Mouse (Mus musculus) cortical plate, adult 2 months (tissue): ENCODE data around the gene Itpk1. TPM values are rescaled to one million over a fixed set of nuclear protein-coding genes. Genes with fewer than 3 reads are reported as not detected.
A peak's percentile ranks its signal among the peaks of the same experiment; 100 is the strongest.
"Not testable (repeated sequence)": the region's sequence is repeated elsewhere in the genome, so short reads cannot be mapped to it uniquely, and the experiment has no call there.

Experiments used
- H3K27ac ChIP-seq: fragments of 200-500 bp; 2 replicates; pipeline ENCODE4 v1.5.1; 2012; ENCODE audit warnings: low read length, control low read depth, inconsistent platforms; ENCODE audit not compliant: insufficient read depth
- H3K4me1 ChIP-seq: fragments of 200-500 bp; 2 replicates; pipeline ENCODE4 v1.6.1; 2011; ENCODE audit warnings: low read length; ENCODE audit not compliant: control insufficient read depth, insufficient read depth
- H3K4me3 ChIP-seq: fragments of 200-500 bp; 2 replicates; pipeline ENCODE4 v1.5.1; 2011; ENCODE audit warnings: mild to moderate bottlenecking, low read length, control low read depth; ENCODE audit not compliant: insufficient read depth
- CTCF ChIP-seq: fragments of 200-500 bp; IDR thresholded peaks from 2 replicates; pipeline ENCODE4 v1.5.1; 2011; ENCODE audit warnings: mild to moderate bottlenecking, control low read depth, low read length; ENCODE audit not compliant: insufficient read depth; ENCODE audit errors: extremely low read depth
- POLR2A ChIP-seq: fragments of 200-500 bp; IDR thresholded peaks from 2 replicates; pipeline ENCODE4 v1.6.1; 2011; ENCODE audit warnings: mild to moderate bottlenecking, low read length, control low read depth; ENCODE audit not compliant: insufficient read depth; ENCODE audit errors: extremely low read depth
- polyA plus RNA-seq: library from polyadenylated mRNA; depleted of rRNA; stranded (reverse); fragments of >200 nt; gene quantifications from 2 replicates; pipeline ENCODE4 v1.2.3, GENCODE M21; 2012

The Itpk1 gene
- polyA plus RNA-seq, 1 experiment = 42.6 TPM

GRCm38 (mm10) chr12:102634436-102635050 is 70.2 kb downstream of the Itpk1 start:
- Histone ChIP-seq H3K4me1 (peaks cover 16% of the 10 kb centered on the region), H3K4me3 (no peak overlapping the region), H3K27ac (peak overlapping the region; percentile 18; the same call in 1 of the 2 replicates)
- TF ChIP-seq CTCF (no peak), POLR2A (no peak)

- H3K4me3 ChIP-seq = no peak overlapping the region
- TF ChIP-seq POLR2A (no peak), CTCF (no peak)
- peaks cover 6% of the 10 kb centered on the region for H3K4me1 ChIP-seq
- no peak overlapping the region for H3K27ac ChIP-seq
Measured at GRCm38 (mm10) chr12:102633083-102633501, 71.6 kb downstream of the Itpk1 start.

- Histone ChIP-seq H3K4me3 (no peak overlapping the region), H3K27ac (no peak overlapping the region), H3K4me1 (peaks cover 6% of the 10 kb centered on the region)
- no peak for TF ChIP-seq POLR2A
- no peak for TF ChIP-seq CTCF
Measured at GRCm38 (mm10) chr12:102631690-102632089, 73.0 kb downstream of the Itpk1 start.

- H3K4me3 ChIP-seq = not testable (repeated sequence)
Measured at GRCm38 (mm10) chr12:102630471-102630870, 74.3 kb downstream of the Itpk1 start.

GRCm38 (mm10) chr12:102628221-102628620 is 76.5 kb downstream of the Itpk1 start:
- TF ChIP-seq POLR2A (no peak), CTCF (no peak)
- peaks cover 5% of the 10 kb centered on the region for H3K4me1 ChIP-seq

More at GRCm38 (mm10) chr12:102630471-102630870, 74.3 kb downstream of the Itpk1 start:
- H3K4me1 ChIP-seq, H3K27ac ChIP-seq: not testable (repeated sequence)

GRCm38 (mm10) chr12:102627545-102627944 is 77.2 kb downstream of the Itpk1 start:
- Histone ChIP-seq H3K4me1 (peaks cover 6% of the 10 kb centered on the region), H3K4me3 (no peak overlapping the region), H3K27ac (no peak overlapping the region)
- TF ChIP-seq POLR2A (no peak), CTCF (no peak)

More at GRCm38 (mm10) chr12:102628221-102628620, 76.5 kb downstream of the Itpk1 start:
- Histone ChIP-seq H3K27ac (no peak overlapping the region), H3K4me3 (no peak overlapping the region)

- TF ChIP-seq CTCF (no peak), POLR2A (no peak)
- H3K27ac ChIP-seq = no peak overlapping the region
- no peak overlapping the region for H3K4me3 ChIP-seq
- peaks cover 4% of the 10 kb centered on the region for H3K4me1 ChIP-seq
Measured at GRCm38 (mm10) chr12:102626841-102627240, 77.9 kb downstream of the Itpk1 start.

GRCm38 (mm10) chr12:102625717-102626116 is 79.0 kb downstream of the Itpk1 start:
- Histone ChIP-seq H3K4me1 (peaks cover 1% of the 10 kb centered on the region), H3K4me3 (no peak overlapping the region), H3K27ac (no peak overlapping the region)
- TF ChIP-seq POLR2A = no peak
- TF ChIP-seq CTCF = no peak

- Histone ChIP-seq H3K4me1 (peaks cover 1% of the 10 kb centered on the region), H3K4me3 (no peak overlapping the region), H3K27ac (no peak overlapping the region)
- TF ChIP-seq POLR2A = no peak
- no peak for TF ChIP-seq CTCF
Measured at GRCm38 (mm10) chr12:102625118-102625517, 79.6 kb downstream of the Itpk1 start.

- TF ChIP-seq POLR2A (no peak), CTCF (no peak)
- no peak overlapping the region for H3K27ac ChIP-seq
- no peak overlapping the region for H3K4me3 ChIP-seq
- H3K4me1 ChIP-seq = peaks cover 1% of the 10 kb centered on the region
Measured at GRCm38 (mm10) chr12:102623827-102624226, 80.9 kb downstream of the Itpk1 start.
